Mouse (Mus musculus) activated CD4-positive, CD25-positive, alpha-beta regulatory T cell, adult 9 weeks (primary cell): ENCODE data around the gene B3gnt4. TPM values are rescaled to one million over a fixed set of nuclear protein-coding genes. Genes with fewer than 3 reads are reported as not detected.

Experiments
- polyA plus RNA-seq: library from polyadenylated mRNA; unstranded; fragments of 100-300 nt; shearing (Covaris generic); gene quantifications from one replicate; pipeline ENCODE4 v1.2.1, GENCODE M21; 2017

The B3gnt4 gene
- polyA plus RNA-seq = 0.44 TPM

GRCm38 (mm10) chr5:123510160-123510559, at the start of gene B3gnt4:
B3gnt4 (plus strand) TSS chr5:123510460.

GRCm38 (mm10) chr5:123489112-123489785, 21.0 kb upstream of the B3gnt4 start, which contains the start of the genes Lrrc43 and Il31:
Lrrc43 (plus strand) TSS chr5:123489305.
Il31 (minus strand) TSS chr5:123489489.

GRCm38 (mm10) chr5:123523692-123524392, 13.6 kb downstream of the B3gnt4 start, which contains the start of gene Diablo:
Diablo (minus strand) TSS chr5:123524176.

GRCm38 (mm10) chr5:123525281-123525680, 15.0 kb downstream of the B3gnt4 start, which contains the start of gene Gm49027:
Gm49027 (minus strand) TSS chr5:123525488.

Other genes starting within 250 kb of the B3gnt4 start
- gene Bcl7a, start 166.6 kb upstream of the B3gnt4 start, polyA plus RNA-seq = 8.6 TPM
- 20.0 TPM for gene Mlxip, start 115.7 kb upstream of the B3gnt4 start, polyA plus RNA-seq
- gene Lrrc43, start 21.2 kb upstream of the B3gnt4 start, polyA plus RNA-seq = not detected
- gene Il31, start 21.0 kb upstream of the B3gnt4 start, polyA plus RNA-seq = not detected
- gene Diablo, start 13.7 kb downstream of the B3gnt4 start, polyA plus RNA-seq = 113 TPM
- gene Gm49027, start 15.0 kb downstream of the B3gnt4 start, polyA plus RNA-seq = not detected
- gene Vps33a, start 62.6 kb downstream of the B3gnt4 start, polyA plus RNA-seq = 53.5 TPM
- gene Clip1, start 174.2 kb downstream of the B3gnt4 start, polyA plus RNA-seq = 88.3 TPM
- gene Zcchc8, start 210.6 kb downstream of the B3gnt4 start, polyA plus RNA-seq = 107 TPM
- gene Rsrc2, start 239.0 kb downstream of the B3gnt4 start, polyA plus RNA-seq = 185 TPM
- gene Kntc1, start 239.3 kb downstream of the B3gnt4 start, polyA plus RNA-seq = 5.2 TPM